Mouse (Mus musculus): ENCODE data around the gene Pigl. TPM values are rescaled to one million over a fixed set of nuclear protein-coding genes. Genes with fewer than 3 reads are reported as not detected.
A peak's percentile ranks its signal among the peaks of the same experiment; 100 is the strongest.

Gene Pigl
- polyA plus RNA-seq, 1 experiment = 5.8 TPM

- Histone ChIP-seq H3K27ac (ENCODE audit: insufficient read depth, low read depth, low read length) (peak overlapping the region; percentile 91), H3K27me3 (ENCODE audit: control insufficient read depth, insufficient read depth, low read length) (no peaks in the 10 kb centered on the region)
- TF ChIP-seq CTCF (IDR thresholded peaks at IDR 0.05; ENCODE audit: extremely low read depth, insufficient read length, insufficient replicate concordance, low read depth, low read length) = no peak
- no peak for TF ChIP-seq POLR2A (IDR thresholded peaks at IDR 0.05; ENCODE audit: low read depth, low read length)
These were observed 29.5 kb downstream of the Pigl start for GRCm38 (mm10) chr11:62487540-62488350.

GRCm38 (mm10) chr11:62493701-62494100, 35.4 kb downstream of the Pigl start:
- Histone ChIP-seq H3K27ac (ENCODE audit: insufficient read depth, low read depth, low read length) (no peak overlapping the region), H3K4me1 (ENCODE audit: control insufficient read depth, insufficient read depth, insufficient read length, low read length) (peaks cover 29% of the 10 kb centered on the region), H3K27me3 (ENCODE audit: control insufficient read depth, insufficient read depth, low read length) (no peaks in the 10 kb centered on the region), H3K36me3 (ENCODE audit: control insufficient read depth, insufficient read depth, low read length) (no peaks in the 10 kb centered on the region), H3K4me3 (ENCODE audit: low read depth, low read length) (no peak overlapping the region)
- TF ChIP-seq CTCF (IDR thresholded peaks at IDR 0.05; ENCODE audit: extremely low read depth, insufficient read length, insufficient replicate concordance, low read depth, low read length) (no peak), POLR2A (IDR thresholded peaks at IDR 0.05; ENCODE audit: low read depth, low read length) (no peak)
- WGBS = 87% methylated on average over 6 of the region's 6 CpGs

More at GRCm38 (mm10) chr11:62487540-62488350, 29.5 kb downstream of the Pigl start:
- Histone ChIP-seq H3K4me3 (ENCODE audit: low read depth, low read length) (no peak overlapping the region), H3K36me3 (ENCODE audit: control insufficient read depth, insufficient read depth, low read length) (no peaks in the 10 kb centered on the region), H3K4me1 (ENCODE audit: control insufficient read depth, insufficient read depth, insufficient read length, low read length) (peaks cover 15% of the 10 kb centered on the region)
- 43% methylated on average over 10 of the region's 10 CpGs for WGBS

GRCm38 (mm10) chr11:62494754-62495275, 36.6 kb downstream of the Pigl start:
- H3K36me3 ChIP-seq (ENCODE audit: control insufficient read depth, insufficient read depth, low read length) = no peaks in the 10 kb centered on the region
- WGBS = 4% methylated on average over 6 of the region's 6 CpGs
- H3K4me3 ChIP-seq (ENCODE audit: low read depth, low read length) = peak overlapping the region; percentile 13; the same call in 1 of the 2 replicates
- H3K4me1 ChIP-seq (ENCODE audit: control insufficient read depth, insufficient read depth, insufficient read length, low read length) = peaks cover 30% of the 10 kb centered on the region
- TF ChIP-seq CTCF (IDR thresholded peaks at IDR 0.05; ENCODE audit: extremely low read depth, insufficient read length, insufficient replicate concordance, low read depth, low read length) (no peak), POLR2A (IDR thresholded peaks at IDR 0.05; ENCODE audit: low read depth, low read length) (peak; percentile 45; the same call in 1 of the 2 replicates)
- H3K27me3 ChIP-seq (ENCODE audit: control insufficient read depth, insufficient read depth, low read length) = no peaks in the 10 kb centered on the region
- peak overlapping the region; percentile 98 for H3K27ac ChIP-seq (ENCODE audit: insufficient read depth, low read depth, low read length)

- Histone ChIP-seq H3K36me3 (ENCODE audit: control insufficient read depth, insufficient read depth, low read length) (no peaks in the 10 kb centered on the region), H3K4me3 (ENCODE audit: low read depth, low read length) (peak overlapping the region; percentile 13; the same call in 1 of the 2 replicates), H3K27ac (ENCODE audit: insufficient read depth, low read depth, low read length) (peak overlapping the region; percentile 98), H3K27me3 (ENCODE audit: control insufficient read depth, insufficient read depth, low read length) (no peaks in the 10 kb centered on the region), H3K4me1 (ENCODE audit: control insufficient read depth, insufficient read depth, insufficient read length, low read length) (peaks cover 33% of the 10 kb centered on the region)
- TF ChIP-seq POLR2A (IDR thresholded peaks at IDR 0.05; ENCODE audit: low read depth, low read length) (no peak), CTCF (IDR thresholded peaks at IDR 0.05; ENCODE audit: extremely low read depth, insufficient read length, insufficient replicate concordance, low read depth, low read length) (no peak)
- 6% methylated on average over 10 of the region's 10 CpGs for WGBS
These were observed 37.1 kb downstream of the Pigl start for GRCm38 (mm10) chr11:62495276-62495801.

GRCm38 (mm10) chr11:62496151-62496715, 38.0 kb downstream of the Pigl start:
- peaks cover 36% of the 10 kb centered on the region for H3K4me1 ChIP-seq (ENCODE audit: control insufficient read depth, insufficient read depth, insufficient read length, low read length)
- no peaks in the 10 kb centered on the region for H3K36me3 ChIP-seq (ENCODE audit: control insufficient read depth, insufficient read depth, low read length)
- no peak overlapping the region for H3K4me3 ChIP-seq (ENCODE audit: low read depth, low read length)
- TF ChIP-seq CTCF (IDR thresholded peaks at IDR 0.05; ENCODE audit: extremely low read depth, insufficient read length, insufficient replicate concordance, low read depth, low read length) (peak; percentile 26; the same call in 1 of the 2 replicates), POLR2A (IDR thresholded peaks at IDR 0.05; ENCODE audit: low read depth, low read length) (no peak)
- H3K27ac ChIP-seq (ENCODE audit: insufficient read depth, low read depth, low read length) = peak overlapping the region; percentile 98
- 30% methylated on average over 5 of the region's 5 CpGs for WGBS
- no peaks in the 10 kb centered on the region for H3K27me3 ChIP-seq (ENCODE audit: control insufficient read depth, insufficient read depth, low read length)

- Histone ChIP-seq H3K27ac (ENCODE audit: insufficient read depth, low read depth, low read length) (peak overlapping the region; percentile 84), H3K27me3 (ENCODE audit: control insufficient read depth, insufficient read depth, low read length) (no peaks in the 10 kb centered on the region), H3K4me3 (ENCODE audit: low read depth, low read length) (no peak overlapping the region), H3K36me3 (ENCODE audit: control insufficient read depth, insufficient read depth, low read length) (no peaks in the 10 kb centered on the region), H3K4me1 (ENCODE audit: control insufficient read depth, insufficient read depth, insufficient read length, low read length) (peaks cover 41% of the 10 kb centered on the region)
- no peak for TF ChIP-seq POLR2A (IDR thresholded peaks at IDR 0.05; ENCODE audit: low read depth, low read length)
- no peak for TF ChIP-seq CTCF (IDR thresholded peaks at IDR 0.05; ENCODE audit: extremely low read depth, insufficient read length, insufficient replicate concordance, low read depth, low read length)
- WGBS = 24% methylated on average over 3 of the region's 3 CpGs
These were observed 38.9 kb downstream of the Pigl start for GRCm38 (mm10) chr11:62497181-62497580.

- Histone ChIP-seq H3K4me1 (ENCODE audit: control insufficient read depth, insufficient read depth, insufficient read length, low read length) (peaks cover 41% of the 10 kb centered on the region), H3K36me3 (ENCODE audit: control insufficient read depth, insufficient read depth, low read length) (no peaks in the 10 kb centered on the region), H3K27me3 (ENCODE audit: control insufficient read depth, insufficient read depth, low read length) (no peaks in the 10 kb centered on the region), H3K4me3 (ENCODE audit: low read depth, low read length) (no peak overlapping the region), H3K27ac (ENCODE audit: insufficient read depth, low read depth, low read length) (no peak overlapping the region)
- TF ChIP-seq POLR2A (IDR thresholded peaks at IDR 0.05; ENCODE audit: low read depth, low read length) = no peak
- no peak for TF ChIP-seq CTCF (IDR thresholded peaks at IDR 0.05; ENCODE audit: extremely low read depth, insufficient read length, insufficient replicate concordance, low read depth, low read length)
- 93% methylated on average over 2 of the region's 2 CpGs for WGBS
These were observed 40.5 kb downstream of the Pigl start for GRCm38 (mm10) chr11:62498802-62499201.
